In the genomic region with DNA sequence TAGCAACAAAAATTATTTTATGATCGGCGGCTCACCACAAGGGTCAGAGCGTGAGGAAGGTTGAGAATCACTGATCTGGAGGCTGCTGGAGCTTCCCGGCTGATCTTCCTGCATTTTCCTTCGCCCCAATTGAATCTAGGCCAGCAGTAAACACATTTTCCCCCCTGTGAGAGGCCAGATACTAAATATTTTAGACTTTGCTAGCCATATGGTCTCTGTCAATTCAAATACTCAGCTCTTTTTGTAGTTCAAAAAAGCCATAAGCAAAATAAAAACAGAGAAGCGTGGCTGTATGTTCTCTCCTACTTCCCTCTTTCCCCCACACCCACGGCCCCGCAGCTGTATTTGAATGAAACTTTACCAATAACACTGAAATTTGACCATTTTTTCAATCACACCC, we compare ENCODE assay signal across 16 mouse cellular contexts. TPM values are rescaled to one million over a fixed set of nuclear protein-coding genes. Genes with fewer than 3 reads are reported as not detected.
"Had no signal": no experiment of that assay in that cellular context is flagged by ENCODE, and none has a peak within 500 bp of the region (broad histone marks: within the 10 kb centered on the region; RNA-seq: fewer than 3 reads in every experiment).

No protein-coding gene starts in this region.

- H3K9me3 ChIP-seq: midbrain, embryonic 15.5 days; neural tube, embryonic 12.5 days had no signal

- ATAC-seq: liver, postnatal 0 days; midbrain, embryonic 15.5 days had no signal

- H3K4me1 ChIP-seq: limb, embryonic 12.5 days; liver, embryonic 13.5 days; midbrain, embryonic 15.5 days; neural tube, embryonic 12.5 days had no signal

- H3K27ac ChIP-seq: limb, embryonic 12.5 days; liver, embryonic 13.5 days; macrophage; midbrain, embryonic 15.5 days; neural tube, embryonic 12.5 days; stomach, postnatal 0 days had no signal

- H3K27me3 ChIP-seq: limb, embryonic 12.5 days; midbrain, embryonic 15.5 days; neural tube, embryonic 12.5 days had no signal

- H3K4me3 ChIP-seq: limb, embryonic 12.5 days; liver, embryonic 13.5 days; megakaryocyte, embryonic 14.5 days; midbrain, embryonic 15.5 days; neural tube, embryonic 12.5 days had no signal

- H3K36me3 ChIP-seq: limb, embryonic 12.5 days; liver, embryonic 13.5 days; midbrain, embryonic 15.5 days; neural tube, embryonic 12.5 days had no signal

- H3K4me2 ChIP-seq: limb, embryonic 12.5 days; liver, embryonic 13.5 days; midbrain, embryonic 11.5 days; midbrain, embryonic 15.5 days; neural tube, embryonic 12.5 days had no signal

- DNase-seq: kidney, adult 11 months; kidney, postnatal 36 days; layer of hippocampus, adult 9-11 months; layer of hippocampus, postnatal 36 days; liver; liver, embryonic 13.5 days; liver, postnatal 0 days; thymus, postnatal 4 days had no signal

- H3K9ac ChIP-seq: limb, embryonic 12.5 days; liver, embryonic 13.5 days; liver, postnatal 0 days; midbrain, embryonic 15.5 days; neural tube, embryonic 12.5 days had no signal

RNA-seq across cellular contexts. Expression of gene Kctd19, which starts 9.8 kb away (rescaled TPM):
- polyA plus RNA-seq: kidney, embryonic 16.5 days; limb, embryonic 12.5 days; liver, embryonic 13.5 days; liver, postnatal 0 days; macrophage; midbrain, embryonic 11.5 days; midbrain, embryonic 15.5 days; neural tube, embryonic 12.5 days; stomach, postnatal 0 days had no signal

RNA-seq across cellular contexts. Expression of gene Lrrc36, which starts 9.9 kb away (rescaled TPM):
- polyA plus RNA-seq: macrophage had no signal

RNA-seq across cellular contexts. Expression of gene Plekhg4, which starts 30.4 kb away (rescaled TPM):
- polyA plus RNA-seq: liver, postnatal 0 days; macrophage had no signal
